Mouse (Mus musculus) midbrain, postnatal 0 days (tissue): ENCODE data around the gene Fndc3b. TPM values are rescaled to one million over a fixed set of nuclear protein-coding genes. Genes with fewer than 3 reads are reported as not detected.

Source experiments
- ATAC-seq: fragments of 200-750 bp; cut with Nextera tagmentation; 2 replicates; pipeline ENCODE4 v1.8.0; 2017; ENCODE audit warnings: moderate number of reproducible peaks, mild to moderate bottlenecking, moderate TSS enrichment, moderate library complexity; ENCODE audit not compliant: low FRiP score
- DNase-seq: peaks from one replicate; pipeline ENCODE4 v3.0.0-alpha.2; 2015; ENCODE audit warnings: low spot score
- H3K27ac ChIP-seq: fragments of 300-500 bp; sonication (generic); 2 replicates; pipeline ENCODE4 v1.5.1; 2014; ENCODE audit warnings: low read depth, mild to moderate bottlenecking, low read length, mixed read lengths
- H3K27me3 ChIP-seq: fragments of 300-500 bp; sonication (generic); 2 replicates; pipeline ENCODE4 v1.6.1; 2014; ENCODE audit warnings: low read length, control low read depth, mixed read lengths; ENCODE audit not compliant: insufficient read depth
- H3K36me3 ChIP-seq: fragments of 300-500 bp; sonication (generic); 2 replicates; pipeline ENCODE4 v1.6.1; 2014; ENCODE audit warnings: low read length, control low read depth, mixed read lengths; ENCODE audit not compliant: insufficient read depth
- H3K4me1 ChIP-seq: fragments of 300-500 bp; sonication (generic); 2 replicates; pipeline ENCODE4 v1.6.1; 2014; ENCODE audit warnings: mild to moderate bottlenecking, control low read depth, antibody characterized with exemption, low read length, mixed read lengths; ENCODE audit not compliant: insufficient read depth
- H3K4me2 ChIP-seq: fragments of 300-500 bp; sonication (generic); 2 replicates; pipeline ENCODE4 v1.6.1; 2014; ENCODE audit warnings: low read depth, mild to moderate bottlenecking, low read length, mixed read lengths; ENCODE audit not compliant: poor library complexity, severe bottlenecking
- H3K4me3 ChIP-seq: fragments of 300-500 bp; sonication (generic); 2 replicates; pipeline ENCODE4 v1.5.1; 2014; ENCODE audit warnings: low read depth, mild to moderate bottlenecking, low read length, moderate library complexity
- H3K9ac ChIP-seq: fragments of 300-500 bp; sonication (generic); replicated peaks from 2 replicates; pipeline ENCODE4 v1.6.1; 2014; ENCODE audit warnings: mild to moderate bottlenecking, low read length, moderate library complexity, mixed read lengths; ENCODE audit not compliant: poor library complexity, severe bottlenecking
- H3K9me3 ChIP-seq: fragments of 300-500 bp; sonication (generic); 2 replicates; pipeline ENCODE4 v1.6.1; 2016; ENCODE audit warnings: low read length, control low read depth
- CTCF ChIP-seq: IDR thresholded peaks from 2 replicates; pipeline ENCODE4 v1.5.1; 2016; ENCODE audit warnings: antibody characterized with exemption, mild to moderate bottlenecking
- WGBS: fragments of 180-500 bp; shearing (Covaris S2); extraction: QIAGEN DNeasy Blood & Tissue Kit; methylation state at CpG from one replicate; pipeline ENCODE4 v1.1.7; 2014; 5-methylcytosine and 5-hydroxymethylcytosine counted together
- polyA plus RNA-seq: library from polyadenylated mRNA; unstranded; fragments of >200 nt; fragmentation: Nextera tagmentation; extraction: Ambion mirVana; gene quantifications from 2 replicates; pipeline ENCODE4 v1.2.1, GENCODE M21; 2015
- total RNA-seq: library from RNA; depleted of rRNA; stranded (reverse); fragments of >200 nt; gene quantifications from 2 replicates; pipeline ENCODE4 v1.2.3, GENCODE M21; 2014

Fndc3b gene
- total and polyA plus RNA-seq, 2 experiments from 2014 or later = 7.6 to 13.4 TPM

GRCm38 (mm10) chr3:27448367-27448766 is 262.7 kb downstream of the Fndc3b start:
- no peaks in the 10 kb centered on the region for H3K27me3 ChIP-seq
- 82% methylated on average over 9 of the region's 9 CpGs for WGBS
- H3K4me2 ChIP-seq = no peak overlapping the region
- H3K36me3 ChIP-seq = no peaks in the 10 kb centered on the region; the same call in none of the 2 replicates
- H3K9me3 ChIP-seq = no peaks in the 10 kb centered on the region
- TF ChIP-seq CTCF = peak; percentile 39
- no peaks in the 10 kb centered on the region for H3K4me1 ChIP-seq
- no peak for ATAC-seq
- DNase-seq = no peak
- no peak overlapping the region for H3K9ac ChIP-seq
- no peak overlapping the region for H3K27ac ChIP-seq
- no peak overlapping the region for H3K4me3 ChIP-seq

DNA sequence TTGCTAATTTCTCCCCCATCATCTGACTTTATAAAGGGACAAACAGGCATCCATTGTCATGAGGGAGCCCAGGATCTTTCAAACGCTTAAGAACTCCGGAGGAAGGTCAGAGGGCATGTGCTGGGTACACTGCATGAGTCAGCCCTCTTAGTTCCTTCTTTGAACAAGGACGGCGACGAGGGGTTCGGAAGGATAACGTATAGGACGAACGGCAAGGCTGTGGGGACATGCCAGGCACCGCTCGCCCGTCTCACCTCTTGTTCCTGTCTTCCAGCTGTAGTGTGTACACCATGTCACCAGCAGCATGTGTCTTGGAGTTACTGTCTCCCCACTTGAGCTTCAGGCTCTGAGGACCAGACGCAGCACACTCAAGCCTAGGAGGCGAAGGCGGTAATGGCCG is 271.4 kb downstream of the Fndc3b start:
- Histone ChIP-seq H3K9me3 (no peaks in the 10 kb centered on the region), H3K36me3 (peaks cover 12% of the 10 kb centered on the region), H3K27ac (no peak overlapping the region), H3K9ac (no peak overlapping the region), H3K4me1 (no peaks in the 10 kb centered on the region), H3K4me2 (no peak overlapping the region), H3K27me3 (no peaks in the 10 kb centered on the region), H3K4me3 (no peak overlapping the region)
- ATAC-seq (no peak), DNase-seq (no peak)
- TF ChIP-seq CTCF = no peak
- 82% methylated on average over 16 of the region's 16 CpGs for WGBS

DNA sequence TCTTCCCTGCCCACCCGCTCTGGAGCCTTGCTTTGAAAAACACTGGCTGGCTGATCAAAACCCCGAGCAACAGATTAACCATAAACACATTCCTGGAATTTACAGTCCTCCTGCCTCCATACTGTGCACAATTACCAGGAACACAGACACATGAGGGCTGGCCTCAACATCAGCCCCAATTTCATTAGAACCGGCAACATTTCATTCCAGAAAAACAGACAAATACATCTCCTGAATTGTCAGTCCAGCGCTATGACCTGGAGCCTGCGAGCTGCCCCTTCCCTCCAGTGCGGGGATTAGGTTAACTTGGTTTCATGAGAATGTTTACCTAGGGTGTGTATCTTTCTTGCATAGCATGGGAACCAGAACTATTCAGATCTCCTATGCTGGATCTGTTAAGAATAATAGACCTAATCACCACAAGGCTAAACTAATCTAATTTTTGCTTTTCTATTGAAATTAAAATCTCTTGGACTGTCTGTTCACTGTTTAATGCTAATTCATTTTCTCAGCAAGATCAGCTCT is 275.9 kb downstream of the Fndc3b start:
- 55% methylated on average over 6 of the region's 6 CpGs for WGBS

GRCm38 (mm10) chr3:27432981-27433380 is 278.1 kb downstream of the Fndc3b start:
- Histone ChIP-seq H3K4me1 (no peaks in the 10 kb centered on the region), H3K27me3 (no peaks in the 10 kb centered on the region), H3K9ac (no peak overlapping the region), H3K4me2 (no peak overlapping the region), H3K9me3 (no peaks in the 10 kb centered on the region), H3K4me3 (no peak overlapping the region), H3K36me3 (peaks cover 3% of the 10 kb centered on the region; the same call in 1 of the 2 replicates), H3K27ac (no peak overlapping the region)
- TF ChIP-seq CTCF = no peak
- DNase-seq (no peak), ATAC-seq (no peak)
- WGBS = 83% methylated on average over 3 of the region's 3 CpGs

More for the DNA sequence above, 275.9 kb downstream of the Fndc3b start:
- Histone ChIP-seq H3K27me3 (no peaks in the 10 kb centered on the region), H3K9me3 (no peaks in the 10 kb centered on the region), H3K4me2 (no peak overlapping the region), H3K4me3 (no peak overlapping the region), H3K27ac (no peak overlapping the region), H3K36me3 (peaks cover 12% of the 10 kb centered on the region), H3K9ac (no peak overlapping the region), H3K4me1 (no peaks in the 10 kb centered on the region)
- ATAC-seq = no peak
- TF ChIP-seq CTCF = no peak
- no peak for DNase-seq

DNA sequence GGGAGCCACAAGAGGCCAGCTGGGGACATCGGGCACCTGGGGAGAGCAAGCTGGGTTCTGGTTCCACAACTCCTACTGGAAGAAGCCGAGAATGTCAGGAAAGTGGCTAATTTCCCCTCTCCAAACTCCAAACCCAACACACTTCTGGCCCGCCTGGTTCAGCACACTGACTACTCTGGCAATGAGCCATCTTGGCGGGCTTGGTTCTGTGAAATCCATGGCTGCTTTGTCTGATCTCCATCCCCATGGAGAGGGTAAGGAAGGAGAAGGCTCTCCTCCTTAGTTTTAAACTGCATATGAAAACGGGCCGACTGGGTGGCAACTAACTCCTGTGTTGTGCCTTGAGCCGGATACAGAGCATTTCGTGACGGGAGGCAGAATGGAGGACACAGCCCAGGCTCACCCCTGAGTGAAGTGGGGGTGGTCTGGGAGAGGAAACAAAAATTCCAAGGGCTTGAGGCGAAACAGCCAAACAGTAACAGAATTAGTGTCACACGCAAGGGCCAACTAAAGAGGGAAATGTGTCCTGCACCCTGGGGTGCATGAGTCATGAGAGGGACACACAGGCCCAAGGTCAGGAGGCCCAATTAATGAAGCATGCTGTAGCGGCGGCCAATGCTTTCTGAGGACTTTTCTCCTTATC is 280.4 kb downstream of the Fndc3b start:
- no peak for TF ChIP-seq CTCF
- Histone ChIP-seq H3K4me3 (no peak overlapping the region), H3K4me1 (no peaks in the 10 kb centered on the region), H3K4me2 (no peak overlapping the region), H3K9me3 (no peaks in the 10 kb centered on the region), H3K36me3 (no peaks in the 10 kb centered on the region), H3K27ac (no peak overlapping the region), H3K27me3 (no peaks in the 10 kb centered on the region), H3K9ac (no peak overlapping the region)
- DNase-seq (peak; percentile 72), ATAC-seq (peak; percentile 55; the same call in 1 of the 2 replicates)
- WGBS = 72% methylated on average over 13 of the region's 13 CpGs

DNA sequence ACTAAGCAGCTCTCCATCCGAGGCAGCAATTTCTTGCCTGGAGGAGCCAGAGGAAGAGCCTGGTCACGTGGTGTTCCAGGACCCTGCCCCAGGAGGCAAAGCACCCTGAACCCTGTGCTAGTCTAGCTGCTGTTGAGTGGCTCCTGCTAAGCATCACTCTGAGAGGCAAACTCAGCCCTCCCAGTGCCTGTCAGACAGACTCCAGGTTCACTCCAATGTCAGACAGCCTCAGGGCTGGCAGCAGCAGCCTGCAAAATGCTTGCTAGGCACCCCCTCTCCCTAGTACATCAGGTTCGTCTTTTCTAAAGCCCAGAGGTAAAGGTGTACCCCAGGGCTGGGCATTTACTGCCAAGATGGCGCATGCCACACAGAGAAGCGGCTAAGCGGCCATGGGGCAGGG is 283.7 kb downstream of the Fndc3b start:
- no peak for TF ChIP-seq CTCF
- no peaks in the 10 kb centered on the region for H3K27me3 ChIP-seq
- no peak overlapping the region for H3K4me2 ChIP-seq
- H3K36me3 ChIP-seq = no peaks in the 10 kb centered on the region
- H3K9ac ChIP-seq = no peak overlapping the region
- no peaks in the 10 kb centered on the region for H3K9me3 ChIP-seq
- 93% methylated on average over 6 of the region's 6 CpGs for WGBS
- H3K4me3 ChIP-seq = no peak overlapping the region
- no peak overlapping the region for H3K27ac ChIP-seq
- H3K4me1 ChIP-seq = no peaks in the 10 kb centered on the region
- DNase-seq (no peak), ATAC-seq (no peak)
